Mouse (Mus musculus): ENCODE results near the gene Gm42417.
A peak's percentile ranks its signal among the peaks of the same experiment; 100 is the strongest.

DNA sequence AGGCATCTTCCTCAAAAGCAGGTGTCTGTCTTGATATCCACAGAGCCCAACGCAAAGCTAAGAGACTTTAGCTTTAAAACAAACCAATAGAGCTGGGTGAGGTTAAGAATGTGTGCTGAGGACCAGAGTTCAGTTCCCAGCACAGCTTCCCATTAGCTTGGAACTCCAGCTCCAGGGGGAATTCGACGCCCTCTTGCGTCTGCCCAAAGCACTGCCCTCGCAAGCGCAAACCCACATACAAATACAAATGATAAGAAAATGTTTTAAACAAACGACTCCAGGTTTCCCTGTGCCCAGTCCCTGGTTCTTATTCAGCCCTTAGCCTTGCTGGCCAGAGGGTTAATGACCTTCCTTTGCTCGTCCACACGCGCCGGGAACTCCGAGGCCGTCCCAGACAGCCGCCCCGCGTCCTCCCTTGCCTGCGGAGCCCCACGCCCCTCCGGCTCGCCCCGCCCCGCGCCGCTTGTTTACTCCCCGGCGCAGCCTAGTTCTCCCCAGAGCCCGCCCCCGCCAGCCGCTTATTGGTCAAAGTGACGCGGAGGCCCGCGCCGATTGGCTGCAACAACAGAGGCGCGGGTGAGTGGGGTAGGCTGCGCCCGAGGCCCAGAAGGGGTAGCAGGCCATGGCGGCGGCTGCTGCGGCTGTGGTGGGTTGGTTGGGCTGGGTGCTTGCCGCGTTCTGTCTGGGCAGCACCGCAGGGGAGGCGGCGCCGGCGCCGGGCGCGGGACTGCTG, 27.8 kb downstream of the Gm42417 start, which contains the start of gene Cnnm3:
- TF ChIP-seq CTCF (IDR thresholded peaks at IDR 0.05; ENCODE audit: low read depth, low read length) (peak; percentile 61), POLR2A (IDR thresholded peaks at IDR 0.05; ENCODE audit: extremely low read depth, insufficient read depth, low read length) (peak; percentile 91)

All from liver, adult 2 months (tissue).